Mouse (Mus musculus): ENCODE data around the gene Akap7.

GRCm38 (mm10) chr10:25253006-25253405 lies 54.7 kb downstream of the Akap7 start:
- TF ChIP-seq POLR2A (IDR thresholded peaks at IDR 0.05; ENCODE audit: control insufficient read depth, low read depth, low read length) (no peak), CTCF (IDR thresholded peaks at IDR 0.05; ENCODE audit: control insufficient read depth, insufficient read depth, insufficient replicate concordance, low read depth, low read length) (no peak)

Measured in testis, adult 2 months (tissue).